ENCODE assay signal across 8 mouse cellular contexts in the genomic region with DNA sequence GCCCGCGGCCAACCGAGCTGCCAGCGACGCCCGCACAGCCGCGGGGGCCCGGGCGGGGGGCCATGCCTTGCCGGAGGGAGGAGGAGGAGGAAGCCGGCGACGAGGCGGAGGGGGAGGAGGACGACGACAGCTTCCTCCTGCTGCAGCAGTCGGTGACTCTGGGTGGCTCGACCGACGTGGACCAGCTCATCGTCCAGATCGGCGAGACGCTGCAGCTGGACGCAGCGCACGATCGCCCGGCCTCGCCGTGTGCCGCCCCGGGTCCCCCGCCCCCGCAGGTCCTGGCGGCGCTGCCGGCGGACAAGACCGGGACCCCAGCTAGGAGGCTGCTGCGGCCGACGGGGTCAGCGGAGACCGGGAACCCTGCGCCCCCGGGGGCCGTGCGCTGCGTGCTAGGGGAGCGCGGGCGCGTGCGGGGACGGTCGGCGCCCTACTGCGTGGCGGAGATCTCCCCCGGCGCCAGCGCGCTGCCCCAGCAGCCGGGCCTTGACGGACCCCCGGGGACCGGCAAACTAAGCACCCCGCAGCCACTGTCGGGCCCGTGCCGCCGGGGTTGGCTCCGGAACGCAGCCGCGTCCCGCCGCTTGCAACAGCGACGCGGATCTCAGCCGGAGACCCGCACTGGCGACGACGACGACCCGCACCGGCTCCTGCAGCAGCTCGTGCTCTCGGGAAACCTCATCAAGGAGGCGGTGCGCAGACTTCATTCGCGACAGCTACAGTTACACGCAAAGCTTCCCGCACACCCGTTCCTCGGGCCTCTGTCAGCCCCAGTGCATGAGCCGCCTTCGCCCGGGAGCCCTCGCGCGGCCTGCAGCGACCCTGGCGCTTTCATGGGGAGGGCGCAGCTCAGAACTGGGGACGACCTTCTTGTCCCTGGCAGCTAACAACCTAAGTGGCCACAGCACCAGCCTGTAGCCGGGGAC. TPM values are rescaled to one million over a fixed set of nuclear protein-coding genes. Genes with fewer than 3 reads are reported as not detected.
DNase-seq lines count a peak whose midpoint lies in the region; ATAC-seq lines count a peak whose summit lies in the region.

No protein-coding gene starts in this region.

- peaks cover 39% of the 10 kb centered on the region for H3K4me1 ChIP-seq in hindbrain, embryonic 13.5 days (replicated peaks)

- no peaks in the 10 kb centered on the region for H3K9me3 ChIP-seq in hindbrain, embryonic 13.5 days

- ATAC-seq in cerebellum, adult (ENCODE audit: insufficient number of reproducible peaks, low FRiP score, low TSS enrichment) = peak; percentile 45
- ATAC-seq in hindbrain, embryonic 13.5 days (ENCODE audit: low FRiP score) = peak; percentile 65
- ATAC-seq in megakaryocyte, adult 5-6 weeks (ENCODE audit: poor library complexity, severe bottlenecking) = peak; percentile 81

- peak overlapping the region; percentile 95 for H3K27ac ChIP-seq in hindbrain, embryonic 13.5 days

- H3K9ac ChIP-seq in hindbrain, embryonic 13.5 days = peak overlapping the region; percentile 93

- WGBS in hindbrain, embryonic 13.5 days = under 1% methylated on average over 103 of the region's 112 CpGs

- H3K4me3 ChIP-seq in hindbrain, embryonic 13.5 days = peak overlapping the region; percentile 83

- no peaks in the 10 kb centered on the region for H3K36me3 ChIP-seq in hindbrain, embryonic 13.5 days

- H3K4me2 ChIP-seq in hindbrain, embryonic 13.5 days = peak overlapping the region; percentile 96

- no peak for DNase-seq in cerebellum, adult 9-10 months
- peak; percentile 58 to 66 for DNase-seq in cerebellum, adult 18-20 months
- peak; percentile 53 to 58 for DNase-seq in frontal cortex, postnatal 10 days (ENCODE audit: low spot score in 2 of 2)
- DNase-seq in left cerebral cortex, postnatal 10 days (ENCODE audit: extremely low spot score in 1 of 2, low spot score in 2 of 2) = peak; percentile 54 to 89
- DNase-seq in right cerebral cortex, postnatal 25 days = peak; percentile 56

- intact Hi-C loops in left cerebral cortex, postnatal 10 days (cut with DNase I) = no loop called here

- peaks cover 8% of the 10 kb centered on the region for H3K27me3 ChIP-seq in hindbrain, embryonic 13.5 days

RNA-seq across cellular contexts. Expression of a gene that starts 0.6 kb away (rescaled TPM):
- 25.6 and 27.8 TPM in 2 replicates for polyA plus RNA-seq in hindbrain, embryonic 13.5 days (2015; fragmentation: Nextera tagmentation; extraction: Ambion mirVana)
- total RNA-seq in left cerebral cortex, postnatal 10 days (2021) = 10 to 100 TPM; 17.5 to 19.1 TPM
- total RNA-seq in megakaryocyte, adult 5-6 weeks (2015) = 5.2 and 6.3 TPM in 2 replicates
- total RNA-seq in megakaryocyte, adult 5-6 weeks (2017) = 6.1 and 6.3 TPM in 2 replicates

RNA-seq across cellular contexts. Expression of a gene that starts 17.6 kb away (rescaled TPM):
- 8.4 and 10.4 TPM in 2 replicates for polyA plus RNA-seq in hindbrain, embryonic 13.5 days (2015; fragmentation: Nextera tagmentation; extraction: Ambion mirVana)
- total RNA-seq in left cerebral cortex, postnatal 10 days (2021) = 10 to 100 TPM; 11.0 to 11.6 TPM
- 7.7 and 9.5 TPM in 2 replicates for total RNA-seq in megakaryocyte, adult 5-6 weeks (2015)
- total RNA-seq in megakaryocyte, adult 5-6 weeks (2017) = 9.2 and 9.4 TPM in 2 replicates

RNA-seq across cellular contexts. Expression of a gene that starts 28.5 kb away (rescaled TPM):
- polyA plus RNA-seq in hindbrain, embryonic 13.5 days (2015; fragmentation: Nextera tagmentation; extraction: Ambion mirVana) = 6.3 and 7.6 TPM in 2 replicates
- total RNA-seq in left cerebral cortex, postnatal 10 days (2021) = 1 to 10 TPM; 3.2 to 3.6 TPM
- total RNA-seq in megakaryocyte, adult 5-6 weeks (2015) = 48.5 and 50.3 TPM in 2 replicates
- 62.7 and 65.3 TPM in 2 replicates for total RNA-seq in megakaryocyte, adult 5-6 weeks (2017)

Comparison
In these comparisons a context has a peak if more than half of its experiments do, and no peak if none do; other contexts are left out.
1. RNA of a gene that starts 28.5 kb away (total RNA-seq): 48.5 to 65.3 TPM in megakaryocyte, adult 5-6 weeks; 3.2 to 3.6 TPM in left cerebral cortex, postnatal 10 days; every median in the first group is over 10 times any median in the second.
2. Peak in every context shown above with its lines, with median percentiles within 50 percentile points of each other: ATAC-seq.